Mouse (Mus musculus) hindbrain, embryonic 16.5 days (tissue): Measurements from ENCODE around the gene Rnf114. TPM values are rescaled to one million over a fixed set of nuclear protein-coding genes. Genes with fewer than 3 reads are reported as not detected.

Experiments used
- ATAC-seq: fragments of 200-750 bp; cut with Nextera tagmentation; 2 replicates; pipeline ENCODE4 v1.8.0; 2017; ENCODE audit warnings: moderate TSS enrichment, moderate library complexity
- H3K27ac ChIP-seq: fragments of 300-500 bp; sonication (generic); 2 replicates; pipeline ENCODE4 v1.5.1; 2014; ENCODE audit warnings: low read depth, mild to moderate bottlenecking, control low read depth, low read length, moderate library complexity
- H3K27me3 ChIP-seq: fragments of 300-500 bp; sonication (generic); replicated peaks from 2 replicates; pipeline ENCODE4 v1.6.1; 2014; ENCODE audit warnings: low read length; ENCODE audit not compliant: control insufficient read depth, insufficient read depth
- H3K36me3 ChIP-seq: fragments of 300-500 bp; sonication (generic); 2 replicates; pipeline ENCODE4 v1.6.1; 2014; ENCODE audit warnings: mild to moderate bottlenecking, low read length, moderate library complexity, mixed read lengths; ENCODE audit not compliant: control insufficient read depth, insufficient read depth
- H3K4me1 ChIP-seq: fragments of 300-500 bp; sonication (generic); 2 replicates; pipeline ENCODE4 v1.6.1; 2014; ENCODE audit warnings: low read depth, low read length; ENCODE audit not compliant: control insufficient read depth, insufficient read depth
- H3K4me2 ChIP-seq: fragments of 300-500 bp; sonication (generic); 2 replicates; pipeline ENCODE4 v1.6.1; 2014; ENCODE audit warnings: mild to moderate bottlenecking, low read length, control low read depth, moderate library complexity
- H3K4me3 ChIP-seq: fragments of 300-500 bp; sonication (generic); 2 replicates; pipeline ENCODE4 v1.5.1; 2014; ENCODE audit warnings: mild to moderate bottlenecking, low read length, control low read depth, moderate library complexity
- H3K9ac ChIP-seq: fragments of 300-500 bp; sonication (generic); 2 replicates; pipeline ENCODE4 v1.6.1; 2014; ENCODE audit warnings: low read depth, mild to moderate bottlenecking, control low read depth, low read length, moderate library complexity
- H3K9me3 ChIP-seq: fragments of 300-500 bp; sonication (generic); 2 replicates; pipeline ENCODE4 v1.6.1; 2014; ENCODE audit warnings: mild to moderate bottlenecking, low read length, moderate library complexity; ENCODE audit not compliant: control insufficient read depth
- WGBS: fragments of 180-500 bp; shearing (Covaris S2); extraction: QIAGEN DNeasy Blood & Tissue Kit; methylation state at CpG from one replicate; pipeline ENCODE4 v1.1.7; 2014; 5-methylcytosine and 5-hydroxymethylcytosine counted together
- polyA plus RNA-seq: library from polyadenylated mRNA; unstranded; fragments of >200 nt; fragmentation: Nextera tagmentation; extraction: Ambion mirVana; gene quantifications from 2 replicates; pipeline ENCODE4 v1.2.1, GENCODE M21; 2015

Rnf114 gene
- polyA plus RNA-seq, 1 experiment from 2014 or later, result 112 TPM

GRCm38 (mm10) chr2:167548961-167549360 lies 56.5 kb downstream of the Rnf114 start:
- Histone ChIP-seq H3K4me3 (no peak overlapping the region), H3K27me3 (no peaks in the 10 kb centered on the region), H3K4me2 (no peak overlapping the region), H3K4me1 (no peaks in the 10 kb centered on the region), H3K27ac (no peak overlapping the region), H3K9me3 (no peaks in the 10 kb centered on the region), H3K36me3 (no peaks in the 10 kb centered on the region), H3K9ac (no peak overlapping the region)
- WGBS, result 88% methylated on average over 7 of the region's 7 CpGs
- no peak for ATAC-seq

GRCm38 (mm10) chr2:167550341-167550854 lies 58.0 kb downstream of the Rnf114 start:
- 75% methylated on average over 8 of the region's 8 CpGs for WGBS

GRCm38 (mm10) chr2:167551342-167551920 lies 59.0 kb downstream of the Rnf114 start:
- no peak for ATAC-seq
- WGBS, result 63% methylated on average over 8 of the region's 8 CpGs
- no peaks in the 10 kb centered on the region for H3K36me3 ChIP-seq

More at GRCm38 (mm10) chr2:167550341-167550854, 58.0 kb downstream of the Rnf114 start:
- no peak for ATAC-seq
- no peak overlapping the region for H3K9ac ChIP-seq
- H3K4me3 ChIP-seq, result no peak overlapping the region
- no peaks in the 10 kb centered on the region for H3K36me3 ChIP-seq
- no peaks in the 10 kb centered on the region for H3K4me1 ChIP-seq
- H3K9me3 ChIP-seq, result no peaks in the 10 kb centered on the region
- no peaks in the 10 kb centered on the region for H3K27me3 ChIP-seq
- no peak overlapping the region for H3K4me2 ChIP-seq
- no peak overlapping the region for H3K27ac ChIP-seq

GRCm38 (mm10) chr2:167552292-167552691 lies 59.8 kb downstream of the Rnf114 start:
- Histone ChIP-seq H3K9ac (no peak overlapping the region), H3K4me1 (no peaks in the 10 kb centered on the region), H3K27ac (no peak overlapping the region), H3K4me3 (no peak overlapping the region), H3K36me3 (no peaks in the 10 kb centered on the region), H3K4me2 (no peak overlapping the region), H3K9me3 (no peaks in the 10 kb centered on the region), H3K27me3 (no peaks in the 10 kb centered on the region)
- ATAC-seq, result no peak
- 87% methylated on average over 4 of the region's 4 CpGs for WGBS

More at GRCm38 (mm10) chr2:167551342-167551920, 59.0 kb downstream of the Rnf114 start:
- no peaks in the 10 kb centered on the region for H3K9me3 ChIP-seq
- H3K27ac ChIP-seq, result no peak overlapping the region
- H3K4me3 ChIP-seq, result no peak overlapping the region
- no peak overlapping the region for H3K4me2 ChIP-seq
- H3K9ac ChIP-seq, result no peak overlapping the region
- no peaks in the 10 kb centered on the region for H3K4me1 ChIP-seq
- H3K27me3 ChIP-seq, result no peaks in the 10 kb centered on the region

GRCm38 (mm10) chr2:167552927-167553402 lies 60.5 kb downstream of the Rnf114 start:
- no peaks in the 10 kb centered on the region for H3K36me3 ChIP-seq
- H3K4me1 ChIP-seq, result no peaks in the 10 kb centered on the region
- H3K4me2 ChIP-seq, result no peak overlapping the region
- H3K9ac ChIP-seq, result no peak overlapping the region
- H3K4me3 ChIP-seq, result no peak overlapping the region
- WGBS, result 12% methylated on average over 11 of the region's 11 CpGs
- ATAC-seq, result no peak
- H3K27me3 ChIP-seq, result no peaks in the 10 kb centered on the region
- no peaks in the 10 kb centered on the region for H3K9me3 ChIP-seq
- H3K27ac ChIP-seq, result no peak overlapping the region

- WGBS, result 83% methylated on average over 5 of the region's 5 CpGs
- Histone ChIP-seq H3K36me3 (no peaks in the 10 kb centered on the region), H3K9ac (no peak overlapping the region), H3K27ac (no peak overlapping the region), H3K4me2 (no peak overlapping the region), H3K4me3 (no peak overlapping the region), H3K4me1 (no peaks in the 10 kb centered on the region), H3K27me3 (no peaks in the 10 kb centered on the region; the same call in 1 of the 2 replicates), H3K9me3 (no peaks in the 10 kb centered on the region)
- ATAC-seq, result no peak
These were observed 63.3 kb downstream of the Rnf114 start for GRCm38 (mm10) chr2:167555766-167556165.

GRCm38 (mm10) chr2:167559413-167559812 lies 67.0 kb downstream of the Rnf114 start:
- H3K4me1 ChIP-seq, result peaks cover 7% of the 10 kb centered on the region; the same call in 1 of the 2 replicates
- no peak for ATAC-seq
- H3K4me3 ChIP-seq, result no peak overlapping the region
- H3K27me3 ChIP-seq, result no peaks in the 10 kb centered on the region; the same call in 1 of the 2 replicates
- no peak overlapping the region for H3K27ac ChIP-seq
- no peaks in the 10 kb centered on the region for H3K9me3 ChIP-seq
- peak overlapping the region; percentile 6; the same call in 1 of the 2 replicates for H3K9ac ChIP-seq
- WGBS, result 12% methylated on average over 24 of the region's 27 CpGs
- peak overlapping the region; percentile 34 for H3K4me2 ChIP-seq
- no peaks in the 10 kb centered on the region for H3K36me3 ChIP-seq

- no peak overlapping the region for H3K9ac ChIP-seq
- WGBS, result 40% methylated on average over 8 of the region's 8 CpGs
- H3K36me3 ChIP-seq, result no peaks in the 10 kb centered on the region
- no peaks in the 10 kb centered on the region; the same call in 1 of the 2 replicates for H3K27me3 ChIP-seq
- no peak overlapping the region for H3K4me2 ChIP-seq
- no peak overlapping the region for H3K4me3 ChIP-seq
- 0 out of 2 replicates have a peak, but pooled peaks have one; percentile 37 for ATAC-seq
- no peak overlapping the region for H3K27ac ChIP-seq
- H3K9me3 ChIP-seq, result no peaks in the 10 kb centered on the region
- peaks cover 7% of the 10 kb centered on the region; the same call in 1 of the 2 replicates for H3K4me1 ChIP-seq
These were observed 69.7 kb downstream of the Rnf114 start for GRCm38 (mm10) chr2:167562101-167562500.

- H3K4me2 ChIP-seq, result no peak overlapping the region
- no peak overlapping the region for H3K9ac ChIP-seq
- H3K4me3 ChIP-seq, result no peak overlapping the region
- H3K36me3 ChIP-seq, result no peaks in the 10 kb centered on the region
- peaks cover 7% of the 10 kb centered on the region; the same call in 1 of the 2 replicates for H3K4me1 ChIP-seq
- no peak for ATAC-seq
- H3K27ac ChIP-seq, result no peak overlapping the region
- no peaks in the 10 kb centered on the region for H3K9me3 ChIP-seq
- H3K27me3 ChIP-seq, result no peaks in the 10 kb centered on the region; the same call in 1 of the 2 replicates
- 83% methylated on average over 5 of the region's 5 CpGs for WGBS
These were observed 70.6 kb downstream of the Rnf114 start for GRCm38 (mm10) chr2:167563035-167563434.
